Mouse (Mus musculus) liver, embryonic 14.5 days (tissue): Measurements from ENCODE around the gene Nup107.

ENCODE experiments used
- CTCF ChIP-seq: IDR thresholded peaks from 2 replicates; pipeline ENCODE4 v1.5.1; 2016; ENCODE audit warnings: antibody characterized with exemption, low read depth, control low read depth
- EP300 ChIP-seq: IDR thresholded peaks from 2 replicates; pipeline ENCODE4 v1.6.1; 2016; ENCODE audit warnings: antibody characterized with exemption, low read depth

DNA sequence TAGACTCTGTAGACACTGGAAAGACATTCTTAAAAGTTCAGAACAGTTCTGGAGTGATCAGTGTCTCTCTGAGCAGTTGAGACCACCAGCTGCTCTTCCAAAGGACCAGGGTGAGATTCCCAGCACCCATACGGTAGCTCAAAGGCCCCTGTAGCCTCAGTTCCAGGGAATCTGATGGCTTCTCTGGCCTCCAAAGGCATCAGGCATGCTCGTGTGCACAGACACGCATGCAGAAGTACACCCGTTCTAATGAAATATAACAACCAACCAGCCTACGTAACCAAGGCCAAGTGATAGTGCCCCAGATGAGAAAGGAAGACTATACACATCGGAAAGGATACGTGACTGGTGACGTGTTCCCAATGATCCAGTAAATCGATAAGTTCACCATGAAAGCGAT is 52.3 kb downstream of the Nup107 start:
- TF ChIP-seq CTCF (no peak), EP300 (no peak)
